Mouse (Mus musculus) intestine, embryonic 16.5 days (tissue): ENCODE measurements around the gene Arl16. TPM values are rescaled to one million over a fixed set of nuclear protein-coding genes. Genes with fewer than 3 reads are reported as not detected.

ENCODE experiments used
- ATAC-seq: fragments of 200-750 bp; cut with Nextera tagmentation; 2 replicates; pipeline ENCODE4 v1.8.0; 2017; ENCODE audit warnings: moderate TSS enrichment, moderate library complexity
- H3K27ac ChIP-seq: fragments of 300-500 bp; sonication (generic); 2 replicates; pipeline ENCODE4 v1.5.1; 2014; ENCODE audit warnings: mild to moderate bottlenecking, low read length
- H3K27me3 ChIP-seq: fragments of 300-500 bp; sonication (generic); replicated peaks from 2 replicates; pipeline ENCODE4 v1.6.1; 2014; ENCODE audit warnings: low read length, control low read depth, mixed read lengths; ENCODE audit not compliant: control insufficient read depth, insufficient read depth
- H3K36me3 ChIP-seq: fragments of 300-500 bp; sonication (generic); 2 replicates; pipeline ENCODE4 v1.6.1; 2014; ENCODE audit warnings: low read length, control low read depth; ENCODE audit not compliant: control insufficient read depth, insufficient read depth
- H3K4me1 ChIP-seq: fragments of 300-500 bp; sonication (generic); 2 replicates; pipeline ENCODE4 v1.6.1; 2014; ENCODE audit warnings: low read length, control low read depth, mixed read lengths; ENCODE audit not compliant: control insufficient read depth, insufficient read depth
- H3K4me2 ChIP-seq: fragments of 300-500 bp; sonication (generic); 2 replicates; pipeline ENCODE4 v1.6.1; 2014; ENCODE audit warnings: low read depth, low read length, control low read depth
- H3K4me3 ChIP-seq: fragments of 300-500 bp; sonication (generic); 2 replicates; pipeline ENCODE4 v1.5.1; 2014; ENCODE audit warnings: mild to moderate bottlenecking, low read length
- H3K9ac ChIP-seq: fragments of 300-500 bp; sonication (generic); 2 replicates; pipeline ENCODE4 v1.6.1; 2014; ENCODE audit warnings: low read depth, low read length
- H3K9me3 ChIP-seq: fragments of 300-500 bp; sonication (generic); 2 replicates; pipeline ENCODE4 v1.6.1; 2016; ENCODE audit warnings: low read length, control low read depth; ENCODE audit not compliant: control insufficient read depth
- WGBS: fragments of 180-500 bp; shearing (Covaris S2); extraction: QIAGEN DNeasy Blood & Tissue Kit; methylation state at CpG from one replicate; pipeline ENCODE4 v1.1.7; 2014; 5-methylcytosine and 5-hydroxymethylcytosine counted together
- polyA plus RNA-seq: library from polyadenylated mRNA; unstranded; fragments of >200 nt; fragmentation: Nextera tagmentation; extraction: Ambion mirVana; gene quantifications from 2 replicates; pipeline ENCODE4 v1.2.1, GENCODE M21; 2015

Arl16 gene
- polyA plus RNA-seq, 1 experiment from 2014 or later = 38.9 TPM

- Histone ChIP-seq H3K4me2 (peak overlapping the region; percentile 84; the same call in 1 of the 2 replicates), H3K27ac (no peak overlapping the region), H3K4me1 (peaks cover 36% of the 10 kb centered on the region), H3K9me3 (no peaks in the 10 kb centered on the region), H3K9ac (peak overlapping the region; percentile 44; the same call in 1 of the 2 replicates), H3K4me3 (no peak overlapping the region; the same call in 1 of the 2 replicates), H3K27me3 (no peaks in the 10 kb centered on the region), H3K36me3 (peaks cover 11% of the 10 kb centered on the region)
- ATAC-seq = no peak
- WGBS = 85% methylated on average over 3 of the region's 3 CpGs
These were observed 26.5 kb upstream of the Arl16 start for GRCm38 (mm10) chr11:120493911-120494310.

DNA sequence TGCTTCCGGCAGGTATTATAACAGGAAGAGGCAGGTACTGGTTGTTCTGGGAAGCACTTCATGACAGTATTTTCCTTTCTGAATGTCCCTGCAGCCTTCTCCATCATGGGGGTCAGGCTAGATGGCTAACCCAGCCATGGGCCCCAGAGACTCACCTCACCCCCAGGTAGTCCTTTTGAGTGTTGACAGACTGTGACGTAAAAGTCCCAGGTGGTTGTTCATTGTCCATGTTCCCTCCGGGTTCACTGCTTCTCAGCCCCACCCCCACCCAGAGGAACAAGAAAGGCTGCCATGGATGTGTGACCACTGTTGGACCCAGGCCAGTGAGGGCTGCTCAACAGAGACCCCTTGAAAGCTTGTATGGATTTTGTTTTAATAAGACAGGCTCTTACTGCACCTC, 25.9 kb upstream of the Arl16 start:
- H3K4me3 ChIP-seq = peak overlapping the region; percentile 95
- no peak for ATAC-seq
- H3K4me1 ChIP-seq = peaks cover 40% of the 10 kb centered on the region
- H3K9me3 ChIP-seq = no peaks in the 10 kb centered on the region
- H3K27me3 ChIP-seq = no peaks in the 10 kb centered on the region
- H3K9ac ChIP-seq = peak overlapping the region; percentile 89
- peak overlapping the region; percentile 84 for H3K4me2 ChIP-seq
- 37% methylated on average over 3 of the region's 3 CpGs for WGBS
- peaks cover 11% of the 10 kb centered on the region for H3K36me3 ChIP-seq
- H3K27ac ChIP-seq = peak overlapping the region; percentile 92

DNA sequence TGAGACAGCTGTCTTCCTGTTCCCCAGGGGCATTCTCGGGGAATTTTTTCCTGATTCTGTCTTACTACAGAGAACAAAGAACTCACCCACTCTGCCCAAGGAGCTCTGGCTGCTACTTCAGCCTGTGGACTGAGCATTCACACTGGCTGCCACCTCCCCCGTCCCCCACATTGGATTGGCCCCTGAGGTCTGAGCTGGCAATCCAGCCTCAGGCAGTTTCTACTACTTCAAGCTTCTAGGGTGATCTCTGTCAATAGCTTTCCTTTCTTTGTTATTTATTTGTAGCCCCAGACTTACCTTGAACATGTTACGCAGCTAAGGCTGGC, 25.4 kb upstream of the Arl16 start:
- Histone ChIP-seq H3K27ac (peak overlapping the region; percentile 92), H3K27me3 (no peaks in the 10 kb centered on the region), H3K9me3 (no peaks in the 10 kb centered on the region), H3K9ac (peak overlapping the region; percentile 89), H3K4me2 (peak overlapping the region; percentile 84), H3K4me1 (peaks cover 40% of the 10 kb centered on the region), H3K4me3 (peak overlapping the region; percentile 95), H3K36me3 (peaks cover 13% of the 10 kb centered on the region)
- no peak for ATAC-seq
- WGBS = 24% methylated on average over 3 of the region's 3 CpGs

GRCm38 (mm10) chr11:120492024-120492877, 24.8 kb upstream of the Arl16 start:
- H3K36me3 ChIP-seq = peaks cover 15% of the 10 kb centered on the region
- ATAC-seq = peak; percentile 36
- H3K9me3 ChIP-seq = no peaks in the 10 kb centered on the region
- under 1% methylated on average over 48 of the region's 48 CpGs for WGBS
- H3K4me3 ChIP-seq = peak overlapping the region; percentile 95
- H3K27me3 ChIP-seq = no peaks in the 10 kb centered on the region
- peaks cover 40% of the 10 kb centered on the region for H3K4me1 ChIP-seq
- H3K27ac ChIP-seq = peak overlapping the region; percentile 92
- peak overlapping the region; percentile 84 for H3K4me2 ChIP-seq
- H3K9ac ChIP-seq = peak overlapping the region; percentile 89

GRCm38 (mm10) chr11:120491317-120492023, 24.1 kb upstream of the Arl16 start, which contains the start of gene Slc25a10:
TSS of gene Slc25a10 (plus strand) at chr11:120491840.
- Histone ChIP-seq H3K4me2 (peak within 1 kb of the TSS; percentile 84), H3K9me3 (no peaks in the 10 kb centered on the region), H3K9ac (peak within 1 kb of the TSS; percentile 89), H3K36me3 (peaks cover 13% of the 10 kb centered on the region), H3K4me3 (peak within 1 kb of the TSS; percentile 95), H3K27ac (peak within 1 kb of the TSS; percentile 92), H3K27me3 (no peaks in the 10 kb centered on the region), H3K4me1 (peaks cover 40% of the 10 kb centered on the region)
- peak; percentile 87 for ATAC-seq
- WGBS = under 1% methylated on average over 35 of the region's 35 CpGs

DNA sequence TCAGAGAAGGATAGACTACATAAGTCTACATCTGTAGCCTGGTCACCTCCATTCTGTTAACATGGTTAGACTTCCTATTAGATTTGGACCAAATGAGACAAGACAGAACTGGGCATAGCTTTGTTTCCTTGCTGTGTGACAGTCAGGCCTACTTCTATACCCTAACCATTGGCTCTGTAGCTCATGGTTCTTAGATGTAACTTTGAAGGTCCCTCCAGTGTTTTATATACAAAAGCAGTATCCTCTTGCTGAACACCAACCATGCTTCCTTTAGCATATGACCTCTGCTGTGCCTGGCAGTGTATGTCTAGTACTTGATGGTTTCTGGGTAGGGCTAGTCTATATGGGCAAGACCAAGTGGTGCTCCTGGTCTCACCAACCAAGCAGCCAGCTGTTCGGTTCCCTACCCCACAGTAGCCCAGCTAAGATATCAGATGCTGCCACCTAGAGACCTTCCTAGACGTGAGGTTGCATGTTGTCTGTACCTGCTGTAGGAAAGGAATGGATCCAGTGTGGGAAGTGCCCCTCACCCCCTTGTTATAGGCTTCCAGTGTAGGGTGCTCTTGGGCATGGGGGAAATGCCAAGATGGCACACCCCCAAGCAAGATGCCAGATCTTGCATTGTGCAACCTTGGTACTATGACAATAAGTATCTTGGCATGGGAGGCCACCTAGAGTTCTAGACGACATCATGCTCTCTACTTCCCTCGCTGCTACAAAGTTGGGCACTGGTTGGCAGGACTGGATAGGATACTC, 23.1 kb upstream of the Arl16 start:
- Histone ChIP-seq H3K9me3 (no peaks in the 10 kb centered on the region), H3K27ac (peak overlapping the region; percentile 92), H3K36me3 (peaks cover 15% of the 10 kb centered on the region), H3K4me3 (no peak overlapping the region), H3K4me1 (peaks cover 45% of the 10 kb centered on the region), H3K27me3 (no peaks in the 10 kb centered on the region), H3K4me2 (peak overlapping the region; percentile 84; the same call in 1 of the 2 replicates), H3K9ac (peak overlapping the region; percentile 89; the same call in 1 of the 2 replicates)
- 46% methylated on average over 4 of the region's 4 CpGs for WGBS
- no peak for ATAC-seq

- H3K4me1 ChIP-seq = peaks cover 47% of the 10 kb centered on the region
- H3K4me2 ChIP-seq = no peak overlapping the region
- peak overlapping the region; percentile 88 for H3K27ac ChIP-seq
- 54% methylated on average over 4 of the region's 4 CpGs for WGBS
- H3K36me3 ChIP-seq = peaks cover 15% of the 10 kb centered on the region
- peak overlapping the region; percentile 31; the same call in 1 of the 2 replicates for H3K9ac ChIP-seq
- H3K27me3 ChIP-seq = no peaks in the 10 kb centered on the region
- ATAC-seq = peak; percentile 80
- H3K4me3 ChIP-seq = no peak overlapping the region
- H3K9me3 ChIP-seq = no peaks in the 10 kb centered on the region
These were observed 21.8 kb upstream of the Arl16 start for GRCm38 (mm10) chr11:120489054-120489761.

- no peaks in the 10 kb centered on the region for H3K27me3 ChIP-seq
- peak overlapping the region; percentile 62 for H3K27ac ChIP-seq
- no peak overlapping the region for H3K9ac ChIP-seq
- 63% methylated on average over 4 of the region's 4 CpGs for WGBS
- no peak overlapping the region for H3K4me2 ChIP-seq
- H3K9me3 ChIP-seq = no peaks in the 10 kb centered on the region
- no peak for ATAC-seq
- H3K4me3 ChIP-seq = no peak overlapping the region
- H3K4me1 ChIP-seq = peaks cover 46% of the 10 kb centered on the region
- H3K36me3 ChIP-seq = peaks cover 15% of the 10 kb centered on the region
These were observed 21.1 kb upstream of the Arl16 start for GRCm38 (mm10) chr11:120488516-120488915.
